Mouse (Mus musculus) G1E (cell line): ENCODE results near the gene Ift46.

Experiments used
- CTCF ChIP-seq: IDR thresholded peaks from 2 replicates; pipeline ENCODE4 v1.5.1; 2012; ENCODE audit warnings: low read depth, low read length, inconsistent platforms, mixed read lengths
- GATA1 ChIP-seq: IDR thresholded peaks from 2 replicates; pipeline ENCODE4 v1.6.1; 2012; ENCODE audit warnings: borderline replicate concordance, low read length, inconsistent platforms, mixed read lengths
- TAL1 ChIP-seq: conservative IDR thresholded peaks from 2 replicates; pipeline ENCODE4 v1.6.1; 2012; ENCODE audit warnings: low read depth, low read length, inconsistent platforms, mixed read lengths

DNA sequence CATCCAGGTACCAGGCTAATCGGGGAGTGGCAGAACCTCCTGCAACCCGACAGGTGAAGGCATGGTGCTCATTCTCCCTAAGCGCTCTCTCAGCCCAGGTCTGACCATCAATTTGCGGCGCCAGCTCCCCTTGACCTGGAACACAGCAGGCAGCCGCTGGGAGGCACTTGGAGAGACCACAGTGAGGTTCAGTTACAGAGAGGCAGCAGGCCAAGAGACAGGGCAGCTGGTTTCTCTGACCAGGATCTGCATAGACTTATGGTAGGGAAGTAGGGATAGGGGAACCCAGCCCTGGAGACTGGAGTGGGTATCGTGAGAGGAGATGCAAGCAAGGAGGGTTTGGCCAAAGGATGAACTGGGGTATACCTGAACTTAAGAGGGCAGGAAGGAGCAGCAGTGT is 30.6 kb downstream of the Ift46 start:
- TF ChIP-seq CTCF (no peak), TAL1 (no peak), GATA1 (no peak)
